Mouse (Mus musculus): Measurements from ENCODE around the gene Hist1h2bn. TPM values are rescaled to one million over a fixed set of nuclear protein-coding genes. Genes with fewer than 3 reads are reported as not detected.
"Not testable (repeated sequence)": the region's sequence is repeated elsewhere in the genome, so short reads cannot be mapped to it uniquely, and the experiment has no call there.

Hist1h2bn gene
- polyA plus RNA-seq, 1 experiment from 2014 or later = 1.1 TPM

DNA sequence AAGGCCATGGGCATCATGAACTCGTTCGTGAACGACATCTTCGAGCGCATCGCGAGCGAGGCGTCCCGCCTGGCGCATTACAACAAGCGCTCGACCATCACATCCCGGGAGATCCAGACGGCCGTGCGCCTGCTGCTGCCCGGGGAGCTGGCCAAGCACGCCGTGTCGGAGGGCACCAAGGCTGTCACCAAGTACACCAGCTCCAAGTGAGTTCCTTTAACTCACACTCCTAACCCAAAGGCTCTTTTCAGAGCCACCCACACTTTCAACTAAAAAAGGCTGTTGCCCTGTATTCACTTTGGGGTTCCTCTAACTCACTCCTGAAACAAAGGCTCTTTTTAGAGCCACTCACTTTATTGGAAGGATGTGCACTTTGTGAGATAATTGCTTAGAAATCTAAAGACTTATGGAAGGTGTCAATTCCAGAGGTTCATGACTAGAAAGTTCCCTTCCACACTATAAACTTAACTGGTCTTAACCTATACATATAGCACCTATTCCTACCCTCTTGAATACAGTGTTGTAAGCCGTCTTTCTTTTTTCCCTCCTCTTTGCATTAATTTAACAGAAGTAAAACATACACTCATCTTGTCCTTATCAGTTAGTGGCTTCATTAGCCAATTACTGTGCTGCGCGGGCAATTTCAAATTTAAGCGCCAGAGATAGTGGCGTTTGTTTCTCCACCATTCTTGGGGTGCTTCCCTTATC, 525 bp downstream of the Hist1h2bn start:
- peak overlapping the region; percentile 78 for H3K9ac ChIP-seq
- H3K9me3 ChIP-seq (replicated peaks); H3K27me3 ChIP-seq (replicated peaks); H3K36me3 ChIP-seq: not testable (repeated sequence)
- peaks cover 11% of the 10 kb centered on the region for H3K4me1 ChIP-seq (replicated peaks)
- H3K27ac ChIP-seq (ENCODE audit: poor library complexity, severe bottlenecking) = peak overlapping the region; percentile 96
- 0 out of 2 replicates have a peak, but pooled peaks have one; percentile 2 for ATAC-seq (ENCODE audit: insufficient number of reproducible peaks, low FRiP score)
- peak overlapping the region; percentile 58 for H3K4me3 ChIP-seq
- peak overlapping the region; percentile 86 for H3K4me2 ChIP-seq
- under 1% methylated on average over 18 of the region's 26 CpGs for WGBS

- H3K9me3 ChIP-seq (replicated peaks) = no peaks in the 10 kb centered on the region
- H3K4me2 ChIP-seq = no peak overlapping the region
- 92% methylated on average over 1 of the region's 1 CpGs for WGBS
- no peak for ATAC-seq (ENCODE audit: insufficient number of reproducible peaks, low FRiP score)
- no peak overlapping the region for H3K4me3 ChIP-seq
- no peaks in the 10 kb centered on the region for H3K36me3 ChIP-seq
- H3K9ac ChIP-seq = no peak overlapping the region
- no peak overlapping the region for H3K27ac ChIP-seq (ENCODE audit: poor library complexity, severe bottlenecking)
- H3K27me3 ChIP-seq (replicated peaks) = no peaks in the 10 kb centered on the region
- H3K4me1 ChIP-seq (replicated peaks) = peaks cover 9% of the 10 kb centered on the region
These were observed 1.8 kb downstream of the Hist1h2bn start for GRCm38 (mm10) chr13:21755707-21756106.

- H3K9me3 ChIP-seq (replicated peaks) = no peaks in the 10 kb centered on the region
- WGBS = 8% methylated on average over 33 of the region's 33 CpGs
- peak; percentile 80 for ATAC-seq (ENCODE audit: insufficient number of reproducible peaks, low FRiP score)
- H3K9ac ChIP-seq = peak overlapping the region; percentile 93
- H3K36me3 ChIP-seq = no peaks in the 10 kb centered on the region
- H3K4me3 ChIP-seq = peak overlapping the region; percentile 66
- peak overlapping the region; percentile 91 for H3K27ac ChIP-seq (ENCODE audit: poor library complexity, severe bottlenecking)
- peak overlapping the region; percentile 88 for H3K4me2 ChIP-seq
- no peaks in the 10 kb centered on the region for H3K27me3 ChIP-seq (replicated peaks)
- H3K4me1 ChIP-seq (replicated peaks) = peaks cover 19% of the 10 kb centered on the region
These were observed 25.2 kb downstream of the Hist1h2bn start for GRCm38 (mm10) chr13:21778814-21779766.

DNA sequence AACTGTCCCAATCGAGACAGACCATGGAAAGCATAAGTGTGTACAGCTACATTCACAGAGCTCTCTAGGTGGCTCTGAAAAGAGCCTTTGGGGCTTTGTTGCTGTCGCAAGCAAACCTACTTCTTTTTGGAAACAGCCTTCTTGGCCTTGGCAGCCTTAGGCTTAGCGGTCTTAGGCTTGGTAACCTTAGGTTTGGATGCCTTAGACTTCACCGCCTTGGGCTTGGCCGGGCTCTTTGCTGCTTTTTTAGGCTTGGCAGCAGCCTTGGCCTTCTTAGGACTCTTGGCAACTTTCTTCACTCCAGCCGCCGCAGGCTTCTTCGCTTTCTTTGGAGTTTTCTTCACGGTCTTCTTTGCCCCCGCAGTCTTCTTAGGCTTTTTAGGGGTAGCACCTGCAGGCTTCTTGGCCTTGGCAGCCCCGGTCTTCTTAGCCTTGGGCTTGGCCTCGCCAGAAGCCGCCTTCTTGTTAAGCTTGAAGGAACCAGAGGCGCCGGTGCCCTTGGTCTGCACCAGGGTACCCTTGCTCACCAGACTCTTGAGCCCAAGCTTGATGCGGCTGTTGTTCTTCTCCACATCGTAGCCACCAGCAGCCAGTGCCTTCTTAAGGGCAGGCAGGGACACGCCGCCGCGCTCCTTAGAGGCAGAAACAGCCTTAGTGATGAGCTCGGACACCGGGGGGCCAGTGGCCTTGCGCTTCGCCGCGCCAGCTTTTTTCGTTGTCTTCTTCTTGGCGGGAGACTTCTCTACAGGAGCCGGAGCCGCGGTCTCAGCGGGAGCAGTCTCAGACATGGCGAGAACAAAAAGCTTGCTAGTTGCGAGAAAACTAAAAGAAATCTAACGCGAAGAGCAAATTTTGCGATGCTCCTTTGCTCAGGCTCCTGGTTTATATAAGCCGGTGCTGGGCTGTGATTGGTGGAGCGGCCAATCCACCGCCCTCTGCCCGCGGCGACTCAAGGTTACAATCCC, 26.1 kb downstream of the Hist1h2bn start, which contains the start of gene Hist1h1b:
Gene Hist1h1b (minus strand): TSS at position 859 of the 965 bp plus-strand sequence.
- no peaks in the 10 kb centered on the region for H3K36me3 ChIP-seq
- peak within 1 kb of the TSS; percentile 88 for H3K4me2 ChIP-seq
- peak within 1 kb of the TSS; percentile 93 for H3K9ac ChIP-seq
- H3K27me3 ChIP-seq (replicated peaks) = no peaks in the 10 kb centered on the region
- H3K4me1 ChIP-seq (replicated peaks) = peaks cover 23% of the 10 kb centered on the region
- WGBS = under 1% methylated on average over 44 of the region's 44 CpGs
- H3K27ac ChIP-seq (ENCODE audit: poor library complexity, severe bottlenecking) = peak within 1 kb of the TSS; percentile 91
- peak within 1 kb of the TSS; percentile 66 for H3K4me3 ChIP-seq
- peak; percentile 69; the same call in 1 of the 2 replicates for ATAC-seq (ENCODE audit: insufficient number of reproducible peaks, low FRiP score)
- H3K9me3 ChIP-seq (replicated peaks) = no peaks in the 10 kb centered on the region

GRCm38 (mm10) chr13:21781021-21781555, 27.2 kb downstream of the Hist1h2bn start:
- no peak overlapping the region for H3K9ac ChIP-seq

DNA sequence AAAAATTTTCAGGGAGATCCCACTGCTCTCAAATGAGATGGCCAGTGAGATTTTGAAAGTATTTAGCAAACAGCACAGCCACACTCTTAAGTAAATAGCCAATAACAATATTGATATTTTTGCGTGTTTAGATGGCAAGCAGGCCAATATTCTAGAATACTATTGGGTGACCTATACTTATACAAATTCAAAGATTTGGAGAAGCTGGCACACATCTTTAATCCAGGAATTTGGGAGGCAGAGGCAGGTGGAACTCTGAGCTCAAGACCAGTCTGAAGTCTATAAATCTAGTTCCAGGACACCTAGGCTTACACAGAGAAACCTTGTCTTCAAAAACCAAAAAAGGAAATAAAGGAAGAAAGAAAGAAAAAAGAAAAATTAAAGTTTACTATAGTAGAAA, 27.7 kb downstream of the Hist1h2bn start:
- 91% methylated on average over 1 of the region's 1 CpGs for WGBS
- H3K27me3 ChIP-seq (replicated peaks) = no peaks in the 10 kb centered on the region
- H3K27ac ChIP-seq (ENCODE audit: poor library complexity, severe bottlenecking) = no peak overlapping the region
- no peaks in the 10 kb centered on the region for H3K9me3 ChIP-seq (replicated peaks)
- H3K9ac ChIP-seq = no peak overlapping the region
- no peak for ATAC-seq (ENCODE audit: insufficient number of reproducible peaks, low FRiP score)
- no peaks in the 10 kb centered on the region for H3K36me3 ChIP-seq
- no peak overlapping the region for H3K4me3 ChIP-seq
- H3K4me1 ChIP-seq (replicated peaks) = peaks cover 28% of the 10 kb centered on the region
- no peak overlapping the region for H3K4me2 ChIP-seq

More at GRCm38 (mm10) chr13:21781021-21781555, 27.2 kb downstream of the Hist1h2bn start:
- peak overlapping the region; percentile 88; the same call in 1 of the 2 replicates for H3K4me2 ChIP-seq
- no peaks in the 10 kb centered on the region for H3K9me3 ChIP-seq (replicated peaks)
- ATAC-seq (ENCODE audit: insufficient number of reproducible peaks, low FRiP score) = no peak
- H3K4me3 ChIP-seq = peak overlapping the region; percentile 66
- no peaks in the 10 kb centered on the region for H3K27me3 ChIP-seq (replicated peaks)
- 42% methylated on average over 6 of the region's 6 CpGs for WGBS
- no peaks in the 10 kb centered on the region for H3K36me3 ChIP-seq
- H3K4me1 ChIP-seq (replicated peaks) = peaks cover 26% of the 10 kb centered on the region
- H3K27ac ChIP-seq (ENCODE audit: poor library complexity, severe bottlenecking) = no peak overlapping the region

DNA sequence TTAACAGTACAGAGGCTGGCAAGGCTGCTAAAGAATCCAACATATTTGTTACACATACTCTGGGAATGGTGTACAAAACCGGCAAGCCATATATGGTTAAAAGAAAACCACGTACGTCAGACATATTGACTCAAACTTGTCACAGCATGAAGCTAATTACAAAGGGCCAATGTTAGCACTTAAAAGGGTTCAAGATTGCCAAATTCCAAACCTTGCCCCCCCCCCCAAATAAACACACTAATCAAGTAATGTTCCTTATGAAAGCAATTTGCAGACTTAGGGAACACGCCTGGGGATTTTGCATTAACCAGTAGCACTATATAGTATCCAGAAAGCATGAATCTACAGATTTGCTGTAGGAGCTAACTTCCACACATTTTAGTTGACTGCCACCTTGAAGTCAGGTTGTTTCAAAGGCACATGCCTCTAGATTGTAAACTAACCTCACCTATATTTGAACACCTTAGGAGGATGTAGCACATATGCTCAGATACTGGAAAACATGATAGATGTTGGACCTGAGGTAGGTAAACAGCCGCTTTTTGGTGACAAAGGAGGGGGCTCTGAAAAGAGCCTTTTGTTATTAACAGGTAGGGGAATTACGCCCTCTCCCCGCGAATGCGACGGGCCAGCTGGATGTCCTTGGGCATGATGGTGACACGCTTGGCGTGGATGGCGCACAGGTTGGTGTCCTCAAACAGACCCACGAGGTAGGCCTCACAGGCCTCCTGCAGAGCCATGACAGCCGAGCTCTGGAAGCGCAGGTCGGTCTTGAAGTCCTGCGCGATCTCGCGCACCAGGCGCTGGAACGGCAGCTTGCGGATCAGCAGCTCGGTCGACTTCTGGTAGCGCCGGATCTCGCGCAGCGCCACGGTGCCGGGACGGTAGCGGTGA, 28.7 kb downstream of the Hist1h2bn start:
- Histone ChIP-seq H3K4me1 (replicated peaks) (peaks cover 28% of the 10 kb centered on the region), H3K4me3 (peak overlapping the region; percentile 53), H3K4me2 (peak overlapping the region; percentile 89), H3K27ac (ENCODE audit: poor library complexity, severe bottlenecking) (peak overlapping the region; percentile 89), H3K9ac (peak overlapping the region; percentile 86)
- not testable (repeated sequence) for H3K27me3 ChIP-seq (replicated peaks); H3K36me3 ChIP-seq; H3K9me3 ChIP-seq (replicated peaks); ATAC-seq (ENCODE audit: insufficient number of reproducible peaks, low FRiP score)
- WGBS = 1% methylated on average over 22 of the region's 35 CpGs

GRCm38 (mm10) chr13:21783255-21783617, 29.3 kb downstream of the Hist1h2bn start, which contains the start of gene Hist1h3i:
Hist1h3i (minus strand) TSS chr13:21783370.
- ATAC-seq (ENCODE audit: insufficient number of reproducible peaks, low FRiP score) = peak; percentile 76

DNA sequence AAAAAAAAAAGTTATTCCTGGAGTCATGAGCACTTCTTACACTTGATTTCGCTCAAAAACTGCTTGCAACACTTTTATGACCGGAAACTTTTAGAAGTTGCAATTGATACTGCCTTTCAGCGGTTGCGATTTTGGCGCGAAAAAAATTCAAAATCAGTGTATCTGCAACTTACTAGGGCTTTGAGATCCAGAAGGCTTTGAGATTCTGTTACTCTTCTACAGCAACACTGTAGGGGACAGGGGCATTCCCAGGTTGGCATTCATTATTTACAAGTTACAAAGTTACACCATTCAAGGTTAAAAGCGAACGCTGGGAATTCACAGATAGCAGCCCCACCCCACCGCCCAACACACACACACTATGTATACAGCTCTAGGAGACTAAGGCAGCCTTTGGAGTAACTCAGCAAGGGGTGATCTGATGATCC, 29.8 kb downstream of the Hist1h2bn start:
- Histone ChIP-seq H3K9ac (peak overlapping the region; percentile 64), H3K4me3 (peak overlapping the region; percentile 37), H3K27ac (ENCODE audit: poor library complexity, severe bottlenecking) (peak overlapping the region; percentile 85), H3K36me3 (no peaks in the 10 kb centered on the region), H3K9me3 (replicated peaks) (no peaks in the 10 kb centered on the region), H3K4me2 (peak overlapping the region; percentile 66), H3K4me1 (replicated peaks) (peaks cover 33% of the 10 kb centered on the region), H3K27me3 (replicated peaks) (no peaks in the 10 kb centered on the region)
- 3% methylated on average over 9 of the region's 9 CpGs for WGBS
- ATAC-seq (ENCODE audit: insufficient number of reproducible peaks, low FRiP score) = no peak

More at GRCm38 (mm10) chr13:21783255-21783617, 29.3 kb downstream of the Hist1h2bn start, which contains the start of gene Hist1h3i:
- Histone ChIP-seq H3K9me3 (replicated peaks) (no peaks in the 10 kb centered on the region), H3K4me2 (peak within 1 kb of the TSS; percentile 89), H3K36me3 (no peaks in the 10 kb centered on the region), H3K27me3 (replicated peaks) (no peaks in the 10 kb centered on the region), H3K4me3 (peak within 1 kb of the TSS; percentile 53), H3K27ac (ENCODE audit: poor library complexity, severe bottlenecking) (peak within 1 kb of the TSS; percentile 89), H3K4me1 (replicated peaks) (peaks cover 31% of the 10 kb centered on the region), H3K9ac (peak within 1 kb of the TSS; percentile 86)
- WGBS = 0% methylated on average over 13 of the region's 20 CpGs

Measured in heart, embryonic 12.5 days (tissue).